15 mouse cellular contexts compared by ENCODE assay signal in genomic region chr13:114679703-114680378, GRCm38 (mm10).
A peak's percentile ranks its signal among the peaks of the same experiment; 100 is the strongest.
DNase-seq lines count a peak whose midpoint lies in the region; ATAC-seq and TF ChIP-seq lines count a peak whose summit lies in the region.
"Had no signal": no experiment of that assay in that cellular context is flagged by ENCODE, and none has a peak within 500 bp of the region (broad histone marks: within the 10 kb centered on the region; RNA-seq: fewer than 3 reads in every experiment).

No protein-coding gene starts in this region.

- H3K4me1 ChIP-seq in liver, embryonic 14.5 days (replicated peaks; ENCODE audit: control insufficient read depth in 2 of 2, insufficient read depth in 2 of 2, low read length in 1 of 2) = peaks cover 0 to 8% of the 10 kb centered on the region in 2 experiments; a peak in 2 of 4 replicates
- H3K4me1 ChIP-seq: heart, embryonic 15.5 days had no signal

- TF ChIP-seq EP300 in liver, embryonic 14.5 days (IDR thresholded peaks at IDR 0.05; ENCODE audit: low read depth) = no peak

- H3K4me3 ChIP-seq in gastrocnemius, adult 2 months = no peak overlapping the region
- no peak overlapping the region for H3K4me3 ChIP-seq in liver, embryonic 14.5 days (ENCODE audit: insufficient read depth in 1 of 2, low read depth in 2 of 2, low read length in 2 of 2)
- H3K4me3 ChIP-seq: heart, embryonic 15.5 days; left cerebral cortex, adult 2 months had no signal

- peak overlapping the region; percentile 62 for H3K27ac ChIP-seq in gastrocnemius, adult 2 months
- H3K27ac ChIP-seq in liver, embryonic 14.5 days = no peak overlapping the region
- H3K27ac ChIP-seq: heart, embryonic 15.5 days; hindbrain, postnatal 0 days; left cerebral cortex, adult 2 months had no signal

- no peak for TF ChIP-seq CTCF in gastrocnemius, adult 2 months (IDR thresholded peaks at IDR 0.05)
- no peak for TF ChIP-seq CTCF in liver, embryonic 14.5 days (IDR thresholded peaks at IDR 0.05; ENCODE audit: low read depth)

- no peaks in the 10 kb centered on the region for H3K36me3 ChIP-seq in liver, embryonic 14.5 days (replicated peaks; ENCODE audit: control insufficient read depth, insufficient read depth, low read depth)
- H3K36me3 ChIP-seq: heart, embryonic 15.5 days had no signal

- no peak for DNase-seq in gastrocnemius, adult 2 months
- no peak for DNase-seq in gastrocnemius, postnatal 4 days (ENCODE audit: low spot score in 2 of 2)
- DNase-seq in testis, postnatal 14 days (ENCODE audit: low spot score) = peak; percentile 22
- no peak for DNase-seq in testis, postnatal 10 days (ENCODE audit: low spot score)
- DNase-seq in liver, embryonic 14.5 days (ENCODE audit: low read depth in 3 of 3, low spot score in 3 of 3) = no peak
- DNase-seq in adrenal gland, postnatal 14 days = no peak
- no peak for DNase-seq in retina, embryonic 14.5 days (ENCODE audit: low spot score)
- DNase-seq in cerebellum, postnatal 25 days = no peak
- DNase-seq: B cell, adult 2 months; cerebellum, adult 2 months; gastrocnemius, postnatal 14 days; retina, postnatal 1 day had no signal

- intact Hi-C loops in gastrocnemius, adult 2 months (cut with DNase I) = no loop called here

- H3K9ac ChIP-seq in liver, embryonic 14.5 days (replicated peaks) = no peak overlapping the region
- H3K9ac ChIP-seq: heart, embryonic 15.5 days had no signal

- no peaks in the 10 kb centered on the region for H3K27me3 ChIP-seq in liver, embryonic 14.5 days (ENCODE audit: control insufficient read depth, insufficient read depth, low read length)
- H3K27me3 ChIP-seq: heart, embryonic 15.5 days had no signal

- peak overlapping the region; percentile 21; the same call in 1 of the 2 replicates for H3K4me2 ChIP-seq in liver, embryonic 14.5 days (ENCODE audit: low read depth)
- H3K4me2 ChIP-seq: heart, embryonic 15.5 days had no signal

- peak; percentile 66 for ATAC-seq in liver, embryonic 14.5 days (ENCODE audit: insufficient read depth)
- ATAC-seq: hindbrain, postnatal 0 days had no signal

- no peaks in the 10 kb centered on the region for H3K9me3 ChIP-seq in liver, embryonic 14.5 days (ENCODE audit: control insufficient read depth, low read length)
- H3K9me3 ChIP-seq: heart, embryonic 15.5 days had no signal

- WGBS in liver, embryonic 14.5 days (ENCODE audit: insufficient replicate concordance) = 33% methylated on average over 5 of the region's 5 CpGs
